Mouse (Mus musculus): ENCODE measurements around the gene Zfp800. TPM values are rescaled to one million over a fixed set of nuclear protein-coding genes. Genes with fewer than 3 reads are reported as not detected.
A peak's percentile ranks its signal among the peaks of the same experiment; 100 is the strongest.

Gene Zfp800
- total and polyA plus RNA-seq, 3 experiments = 41.6 to 71.9 (median 43.2) TPM

DNA sequence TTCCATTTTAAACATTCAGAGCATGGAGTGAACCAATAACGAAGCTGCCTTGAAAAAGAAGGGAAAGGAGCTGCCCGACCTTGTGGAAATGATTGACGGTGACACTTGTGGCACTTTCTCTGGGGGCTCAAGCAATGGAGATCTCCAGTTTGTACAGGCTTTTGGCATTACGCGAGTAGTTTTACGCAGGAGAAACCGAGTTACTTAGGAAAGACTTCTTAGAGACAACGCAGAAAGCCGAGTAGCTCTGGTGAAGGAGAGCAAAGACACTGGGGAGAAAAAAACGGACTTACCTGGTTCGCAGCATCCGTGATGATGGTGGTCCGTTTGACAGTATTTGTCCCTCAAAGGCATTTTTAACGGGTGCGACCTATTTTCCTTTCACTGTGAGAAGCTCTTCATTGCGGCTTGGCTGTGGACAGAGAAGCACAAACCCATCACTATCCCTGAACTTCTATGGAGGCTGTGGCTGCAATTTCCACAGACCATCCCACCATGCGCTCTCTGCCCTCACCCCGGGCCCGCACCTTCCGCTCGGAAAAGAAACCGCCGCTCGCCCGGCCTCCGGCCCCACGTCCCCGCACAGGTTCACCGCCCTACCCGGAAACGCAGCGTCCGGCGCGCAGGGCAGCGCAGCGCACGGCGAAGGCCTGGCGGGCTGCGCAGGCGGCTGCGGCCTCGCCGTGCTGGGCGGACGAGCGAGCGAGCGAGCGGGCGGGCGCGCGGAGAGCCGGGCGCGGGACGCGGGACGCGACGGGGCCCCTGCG is 137.2 kb downstream of the Zfp800 start:
- Histone ChIP-seq H3K27ac (ENCODE audit: control insufficient read depth, low read depth, low read length) (peak overlapping the region; percentile 30), H3K4me1 (ENCODE audit: control insufficient read depth in 1 of 2, insufficient read depth in 2 of 2, low read length in 2 of 2) (peaks cover 12% of the 10 kb centered on the region in 2 experiments)

DNA sequence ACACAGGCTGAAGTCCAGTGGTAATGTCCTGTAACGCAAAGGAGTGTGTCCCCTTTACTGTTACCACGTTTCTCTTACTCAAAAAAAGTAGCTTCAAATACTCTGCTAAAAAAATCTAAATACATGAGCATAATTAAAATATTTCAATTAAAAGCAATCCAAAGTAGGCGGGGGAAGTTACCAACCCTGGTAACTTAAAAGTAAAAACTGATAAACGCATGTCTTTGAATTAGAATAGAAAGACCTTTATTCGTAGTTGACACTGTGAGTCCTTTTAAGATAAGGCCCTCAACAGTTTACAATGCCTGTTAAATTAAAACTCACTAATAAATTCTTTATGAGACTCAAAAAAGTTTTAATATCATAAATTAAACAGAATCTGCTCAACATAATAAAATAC is 138.1 kb downstream of the Zfp800 start:
- H3K9ac ChIP-seq (ENCODE audit: control insufficient read depth, low read depth, low read length, poor library complexity, severe bottlenecking) = peak overlapping the region; percentile 100
- peaks cover 38% of the 10 kb centered on the region for H3K79me2 ChIP-seq (ENCODE audit: control insufficient read depth, insufficient read depth, low read length, poor library complexity)
- H3K9me3 ChIP-seq (replicated peaks; ENCODE audit: insufficient read depth, low read length) = no peaks in the 10 kb centered on the region
- peak; percentile 55 for DNase-seq (ENCODE audit: low read depth, low spot score)
- peak; percentile 60; the same call in 1 of the 2 replicates for TF ChIP-seq SIN3A (IDR thresholded peaks at IDR 0.05; ENCODE audit: low read length)
- no peak for TF ChIP-seq MAZ (IDR thresholded peaks at IDR 0.05; ENCODE audit: low read depth, low read length)
- TF ChIP-seq MXI1 (IDR thresholded peaks at IDR 0.05; ENCODE audit: low read depth, low read length) = peak; percentile 18; the same call in 1 of the 2 replicates
- no peak for TF ChIP-seq NELFE (IDR thresholded peaks at IDR 0.05; ENCODE audit: low read depth, low read length)
- TF ChIP-seq SMC3 (IDR thresholded peaks at IDR 0.05; ENCODE audit: low read depth, low read length) = no peak
- TF ChIP-seq POLR2A (IDR thresholded peaks at IDR 0.05; ENCODE audit: control insufficient read depth in 1 of 2, insufficient read depth in 1 of 2, low read depth in 1 of 2, low read length in 2 of 2, poor library complexity in 1 of 2) = no peak; a peak in 1 of 4 replicates
- TF ChIP-seq HCFC1 (IDR thresholded peaks at IDR 0.05; ENCODE audit: low read depth, low read length) = no peak
- 0 out of 2 replicates have a peak, but pooled peaks have one; percentile 28 for TF ChIP-seq CHD1 (IDR thresholded peaks at IDR 0.05; ENCODE audit: low read depth, low read length)
- no peak for TF ChIP-seq POLR2AphosphoS5 (IDR thresholded peaks at IDR 0.05; ENCODE audit: borderline replicate concordance, low read depth, low read length)
- TF ChIP-seq TAL1 (IDR thresholded peaks at IDR 0.05; ENCODE audit: low read length) = no peak
- TF ChIP-seq TBP (IDR thresholded peaks at IDR 0.05; ENCODE audit: low read depth, low read length) = no peak
- TF ChIP-seq GATA1 (IDR thresholded peaks at IDR 0.05; ENCODE audit: low read depth, low read length) = peak; percentile 53
- TF ChIP-seq USF1 (IDR thresholded peaks at IDR 0.05; ENCODE audit: low read depth, low read length) = no peak
- no peak for TF ChIP-seq ZKSCAN1 (IDR thresholded peaks at IDR 0.05; ENCODE audit: low read depth, low read length)
- no peak for TF ChIP-seq BHLHE40 (IDR thresholded peaks at IDR 0.05; ENCODE audit: borderline replicate concordance, low read depth, low read length)
- no peak for TF ChIP-seq ETS1 (IDR thresholded peaks at IDR 0.05; ENCODE audit: low read depth, low read length)
- TF ChIP-seq ZMIZ1 (IDR thresholded peaks at IDR 0.05; ENCODE audit: low read depth, low read length) = no peak
- no peak for TF ChIP-seq NRF1 (IDR thresholded peaks at IDR 0.05; ENCODE audit: insufficient read depth, low read depth, low read length, poor library complexity, severe bottlenecking)
- no peak for TF ChIP-seq POLR2AphosphoS2 (IDR thresholded peaks at IDR 0.05; ENCODE audit: low read length)
- no peak for TF ChIP-seq CHD2 (IDR thresholded peaks at IDR 0.05; ENCODE audit: low read length)
- no peak for TF ChIP-seq EP300 (IDR thresholded peaks at IDR 0.05; ENCODE audit: low read depth in 1 of 2, low read length in 2 of 2)
- no peak for TF ChIP-seq CTCF (IDR thresholded peaks at IDR 0.05 in 2 of 3, conservative IDR thresholded peaks at IDR 0.05 in 1 of 3; ENCODE audit: control insufficient read depth in 1 of 3, insufficient read depth in 1 of 3, low read depth in 2 of 3, low read length in 3 of 3, poor library complexity in 1 of 3, severe bottlenecking in 1 of 3)
- no peak for TF ChIP-seq ELF1 (IDR thresholded peaks at IDR 0.05; ENCODE audit: low read depth, low read length)
- TF ChIP-seq KAT2A (conservative IDR thresholded peaks at IDR 0.05; ENCODE audit: low read depth, low read length) = no peak
- TF ChIP-seq MEF2A (IDR thresholded peaks at IDR 0.05; ENCODE audit: extremely low read depth, insufficient replicate concordance, low read depth, low read length, poor library complexity, severe bottlenecking) = no peak
- H3K4me1 ChIP-seq (ENCODE audit: control insufficient read depth in 1 of 2, insufficient read depth in 2 of 2, low read length in 2 of 2) = peaks cover 12 to 14% of the 10 kb centered on the region in 2 experiments
- H3K27ac ChIP-seq (ENCODE audit: control insufficient read depth, low read depth, low read length) = peak overlapping the region; percentile 49; the same call in 1 of the 2 replicates
- peaks cover 25 to 48% of the 10 kb centered on the region in 2 experiments for H3K36me3 ChIP-seq (ENCODE audit: control insufficient read depth in 1 of 2, insufficient read depth in 2 of 2, low read length in 2 of 2)
- H3K27me3 ChIP-seq (ENCODE audit: control insufficient read depth in 1 of 2, insufficient read depth in 2 of 2, low read length in 2 of 2) = no peaks in the 10 kb centered on the region
- H3K4me3 ChIP-seq (ENCODE audit: control insufficient read depth in 1 of 2, insufficient read depth in 1 of 2, low read depth in 2 of 2, low read length in 2 of 2) = peak overlapping the region; percentile 38 to 94

More for the DNA sequence above, 137.2 kb downstream of the Zfp800 start:
- Histone ChIP-seq H3K79me2 (ENCODE audit: control insufficient read depth, insufficient read depth, low read length, poor library complexity) (peaks cover 37% of the 10 kb centered on the region), H3K9ac (ENCODE audit: control insufficient read depth, low read depth, low read length, poor library complexity, severe bottlenecking) (peak overlapping the region; percentile 100), H3K27me3 (ENCODE audit: control insufficient read depth in 1 of 2, insufficient read depth in 2 of 2, low read length in 2 of 2) (no peaks in the 10 kb centered on the region), H3K9me3 (replicated peaks; ENCODE audit: insufficient read depth, low read length) (no peaks in the 10 kb centered on the region), H3K36me3 (ENCODE audit: control insufficient read depth in 1 of 2, insufficient read depth in 2 of 2, low read length in 2 of 2) (peaks cover 22 to 39% of the 10 kb centered on the region in 2 experiments), H3K4me3 (ENCODE audit: control insufficient read depth in 1 of 2, insufficient read depth in 1 of 2, low read depth in 2 of 2, low read length in 2 of 2) (peak overlapping the region; percentile 94 to 95)
- peak; percentile 70 for DNase-seq (ENCODE audit: low read depth, low spot score)
- 0 out of 2 replicates have a peak, but pooled peaks have one; percentile 14 for TF ChIP-seq HCFC1 (IDR thresholded peaks at IDR 0.05; ENCODE audit: low read depth, low read length)
- TF ChIP-seq KAT2A (conservative IDR thresholded peaks at IDR 0.05; ENCODE audit: low read depth, low read length) = no peak
- TF ChIP-seq MXI1 (IDR thresholded peaks at IDR 0.05; ENCODE audit: low read depth, low read length) = peak; percentile 41
- no peak for TF ChIP-seq E2F4 (IDR thresholded peaks at IDR 0.05; ENCODE audit: borderline replicate concordance, low read depth, low read length)
- TF ChIP-seq NRF1 (IDR thresholded peaks at IDR 0.05; ENCODE audit: insufficient read depth, low read depth, low read length, poor library complexity, severe bottlenecking) = peak; percentile 34; the same call in 1 of the 2 replicates

Data from MEL (cell line).